Mouse (Mus musculus) intestine, embryonic 15.5 days (tissue): Measurements from ENCODE around the gene Ift81. TPM values are rescaled to one million over a fixed set of nuclear protein-coding genes. Genes with fewer than 3 reads are reported as not detected.
A peak's percentile ranks its signal among the peaks of the same experiment; 100 is the strongest.
"Not testable (repeated sequence)": the region's sequence is repeated elsewhere in the genome, so short reads cannot be mapped to it uniquely, and the experiment has no call there.

Source experiments
- ATAC-seq: fragments of 200-750 bp; cut with Nextera tagmentation; 2 replicates; pipeline ENCODE4 v1.8.0; 2017; ENCODE audit warnings: moderate TSS enrichment, moderate library complexity
- H3K27ac ChIP-seq: fragments of 300-500 bp; sonication (generic); 2 replicates; pipeline ENCODE4 v1.5.1; 2015; ENCODE audit warnings: mild to moderate bottlenecking, inconsistent platforms
- H3K27me3 ChIP-seq: fragments of 300-500 bp; sonication (generic); replicated peaks from 2 replicates; pipeline ENCODE4 v1.6.1; 2015; ENCODE audit warnings: inconsistent platforms
- H3K36me3 ChIP-seq: fragments of 300-500 bp; sonication (generic); 2 replicates; pipeline ENCODE4 v1.6.1; 2015; ENCODE audit warnings: inconsistent platforms
- H3K4me1 ChIP-seq: fragments of 300-500 bp; sonication (generic); replicated peaks from 2 replicates; pipeline ENCODE4 v1.6.1; 2015; ENCODE audit warnings: inconsistent platforms
- H3K4me2 ChIP-seq: fragments of 300-500 bp; sonication (generic); replicated peaks from 2 replicates; pipeline ENCODE4 v1.6.1; 2015; ENCODE audit warnings: mild to moderate bottlenecking, inconsistent platforms
- H3K4me3 ChIP-seq: fragments of 300-500 bp; sonication (generic); replicated peaks from 2 replicates; pipeline ENCODE4 v1.5.1; 2015; ENCODE audit warnings: inconsistent platforms
- H3K9ac ChIP-seq: fragments of 300-500 bp; sonication (generic); 2 replicates; pipeline ENCODE4 v1.6.1; 2015; ENCODE audit warnings: inconsistent platforms
- H3K9me3 ChIP-seq: fragments of 300-500 bp; sonication (generic); 2 replicates; pipeline ENCODE4 v1.6.1; 2016; ENCODE audit warnings: inconsistent platforms
- WGBS: fragments of 180-500 bp; shearing (Covaris S2); methylation state at CpG from one replicate; pipeline ENCODE4 v1.1.7; 2015; 5-methylcytosine and 5-hydroxymethylcytosine counted together
- polyA plus RNA-seq: library from polyadenylated mRNA; unstranded; fragments of >200 nt; fragmentation: Nextera tagmentation; extraction: Ambion mirVana; gene quantifications from 2 replicates; pipeline ENCODE4 v1.2.1, GENCODE M21; 2015

Gene Ift81
- 23.1 and 28.8 TPM in 2 replicates for polyA plus RNA-seq

DNA sequence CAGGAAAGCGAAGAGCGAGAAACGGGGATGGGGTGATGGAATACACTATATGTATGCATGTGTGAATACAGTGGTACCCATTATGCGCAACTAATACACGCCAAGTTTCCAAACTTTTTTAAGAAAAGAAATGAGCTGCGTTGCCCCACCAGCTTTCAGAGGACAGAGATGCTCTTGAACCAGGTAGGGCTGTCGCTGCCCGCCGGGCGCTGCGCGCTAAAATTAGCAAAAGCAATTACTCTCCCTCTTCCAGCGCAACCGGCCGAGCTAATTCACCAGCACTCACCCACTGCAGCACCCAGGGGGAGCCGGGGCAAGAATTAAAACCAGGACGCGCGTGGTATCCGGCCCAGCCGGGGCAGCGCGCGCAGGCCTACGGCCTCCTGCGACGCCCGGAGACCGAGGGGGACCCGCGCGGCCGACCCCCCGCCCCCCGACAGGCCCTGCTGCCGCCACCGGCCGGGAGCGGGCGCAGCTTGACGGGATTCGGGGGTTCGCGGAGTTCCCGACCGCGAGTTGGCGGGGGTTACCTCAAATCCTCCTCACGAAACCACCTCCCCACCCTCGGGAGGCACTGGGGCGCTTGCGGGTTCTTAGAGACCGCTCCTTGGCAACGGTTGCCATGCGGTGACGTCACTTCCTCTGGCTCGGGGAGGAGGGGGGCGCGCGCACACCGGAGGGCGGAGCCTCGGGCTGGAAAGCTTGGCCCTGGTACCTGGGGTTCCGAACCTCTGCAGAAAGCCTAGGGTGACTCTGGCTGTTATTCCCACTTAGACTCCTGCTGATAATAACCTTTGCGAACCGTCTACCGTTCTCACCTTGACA, at the start of gene Ift81:
Gene Ift81 (minus strand): TSS at position 611 of the 825 bp plus-strand sequence.
- Histone ChIP-seq H3K9ac (peak within 1 kb of the TSS; percentile 87), H3K4me3 (peak within 1 kb of the TSS; percentile 94), H3K9me3 (no peaks in the 10 kb centered on the region), H3K27me3 (no peaks in the 10 kb centered on the region), H3K4me1 (no peaks in the 10 kb centered on the region), H3K27ac (peak within 1 kb of the TSS; percentile 83), H3K36me3 (no peaks in the 10 kb centered on the region), H3K4me2 (peak within 1 kb of the TSS; percentile 74)
- 2% methylated on average over 67 of the region's 67 CpGs for WGBS
- ATAC-seq: peak; percentile 98

- H3K4me3 ChIP-seq: no peak overlapping the region
- H3K9me3 ChIP-seq: no peaks in the 10 kb centered on the region
- no peak overlapping the region for H3K9ac ChIP-seq
- H3K4me1 ChIP-seq: no peaks in the 10 kb centered on the region
- no peaks in the 10 kb centered on the region for H3K27me3 ChIP-seq
- WGBS: 89% methylated on average over 6 of the region's 6 CpGs
- no peaks in the 10 kb centered on the region for H3K36me3 ChIP-seq
- no peak overlapping the region for H3K27ac ChIP-seq
- no peak overlapping the region for H3K4me2 ChIP-seq
- ATAC-seq: peak; percentile 62; the same call in 1 of the 2 replicates
Observed at GRCm38 (mm10) chr5:122662501-122662900, 48.2 kb upstream of the Ift81 start.

GRCm38 (mm10) chr5:122656808-122657207, 42.5 kb upstream of the Ift81 start:
- 0 out of 2 replicates have a peak, but pooled peaks have one; percentile 46 for ATAC-seq
- 68% methylated on average over 12 of the region's 12 CpGs for WGBS

DNA sequence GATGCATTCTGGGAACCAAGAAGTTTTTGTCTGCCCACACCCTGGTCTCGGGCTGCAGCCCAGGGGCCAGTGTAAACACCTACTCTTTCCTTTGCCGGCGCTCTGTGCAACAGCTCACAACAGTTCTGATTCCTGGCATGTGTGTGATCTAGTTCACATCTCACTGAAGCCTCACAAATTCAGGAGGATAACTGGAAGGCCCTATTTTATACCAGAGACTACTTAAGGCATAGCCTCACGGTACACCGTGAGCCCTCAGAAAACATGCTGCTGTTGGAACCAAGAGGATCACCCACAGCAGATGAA, 39.9 kb upstream of the Ift81 start:
- Histone ChIP-seq H3K36me3 (no peaks in the 10 kb centered on the region), H3K9me3 (no peaks in the 10 kb centered on the region), H3K4me1 (peaks cover 11% of the 10 kb centered on the region), H3K9ac (no peak overlapping the region), H3K4me2 (no peak overlapping the region), H3K27ac (no peak overlapping the region), H3K27me3 (no peaks in the 10 kb centered on the region), H3K4me3 (no peak overlapping the region)
- ATAC-seq: peak; percentile 19; the same call in 1 of the 2 replicates
- WGBS: 40% methylated on average over 5 of the region's 5 CpGs

More at GRCm38 (mm10) chr5:122656808-122657207, 42.5 kb upstream of the Ift81 start:
- Histone ChIP-seq H3K27me3 (no peaks in the 10 kb centered on the region), H3K27ac (no peak overlapping the region), H3K9me3 (no peaks in the 10 kb centered on the region), H3K4me3 (no peak overlapping the region), H3K9ac (no peak overlapping the region), H3K36me3 (no peaks in the 10 kb centered on the region), H3K4me2 (no peak overlapping the region), H3K4me1 (peaks cover 11% of the 10 kb centered on the region)

DNA sequence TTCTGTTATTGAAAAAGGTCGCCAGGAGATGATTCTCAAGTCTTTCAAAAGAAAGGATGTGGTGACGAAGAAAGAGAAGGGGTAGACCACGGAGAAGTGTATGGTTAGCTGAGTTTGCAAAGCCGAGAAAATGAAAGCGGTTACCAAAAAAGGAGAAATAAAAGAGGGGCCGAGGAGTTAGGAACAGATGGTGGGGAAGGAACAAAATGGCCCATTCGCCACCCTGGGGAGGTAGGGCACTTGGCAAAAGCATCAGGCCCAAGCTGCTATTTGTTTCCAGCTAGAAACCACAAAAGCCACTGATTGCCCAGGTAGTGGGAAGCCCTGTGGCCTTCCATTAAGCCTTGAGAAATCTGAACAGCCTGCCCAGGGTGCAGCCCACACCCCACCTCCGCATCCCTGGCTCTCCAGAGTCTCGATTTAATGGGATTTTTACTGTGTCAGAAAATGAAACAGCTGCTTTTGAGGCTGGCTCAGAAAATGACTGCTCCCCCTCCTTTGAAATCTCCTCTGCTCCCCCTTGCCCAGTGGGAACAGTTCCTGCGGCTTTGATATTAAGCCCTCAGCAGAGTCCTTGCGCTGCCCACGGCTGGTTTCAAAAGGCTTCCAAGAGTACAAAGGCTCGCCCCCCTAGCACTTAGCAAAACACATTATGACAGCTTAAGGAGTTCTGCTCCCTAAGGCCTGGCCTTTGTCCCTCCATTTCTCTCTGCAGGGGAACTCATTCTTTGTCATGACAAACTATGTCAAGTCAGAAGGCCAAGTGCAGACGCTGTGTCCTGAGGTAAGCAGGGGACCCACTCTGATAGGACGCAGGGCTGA, 39.3 kb upstream of the Ift81 start:
- 56% methylated on average over 15 of the region's 15 CpGs for WGBS

GRCm38 (mm10) chr5:122653112-122653445, 38.8 kb upstream of the Ift81 start:
- Histone ChIP-seq H3K4me2 (no peak overlapping the region), H3K27ac (0 out of 2 replicates have a peak overlapping the region, but pooled peaks have one; percentile 36), H3K27me3 (no peaks in the 10 kb centered on the region), H3K9me3 (no peaks in the 10 kb centered on the region), H3K9ac (no peak overlapping the region), H3K4me3 (no peak overlapping the region), H3K36me3 (no peaks in the 10 kb centered on the region), H3K4me1 (peaks cover 11% of the 10 kb centered on the region)
- WGBS: 74% methylated on average over 10 of the region's 10 CpGs
- ATAC-seq: no peak

More for the DNA sequence above, 39.3 kb upstream of the Ift81 start:
- Histone ChIP-seq H3K36me3 (no peaks in the 10 kb centered on the region), H3K4me2 (no peak overlapping the region), H3K4me3 (no peak overlapping the region), H3K9me3 (no peaks in the 10 kb centered on the region), H3K27me3 (no peaks in the 10 kb centered on the region), H3K9ac (no peak overlapping the region), H3K27ac (0 out of 2 replicates have a peak overlapping the region, but pooled peaks have one; percentile 36), H3K4me1 (peaks cover 11% of the 10 kb centered on the region)
- ATAC-seq: peak; percentile 34; the same call in 1 of the 2 replicates

- ATAC-seq: peak; percentile 24; the same call in 1 of the 2 replicates
- 65% methylated on average over 7 of the region's 7 CpGs for WGBS
- Histone ChIP-seq H3K4me3 (no peak overlapping the region), H3K36me3 (no peaks in the 10 kb centered on the region), H3K27ac (no peak overlapping the region), H3K4me1 (peaks cover 11% of the 10 kb centered on the region), H3K9me3 (no peaks in the 10 kb centered on the region), H3K27me3 (no peaks in the 10 kb centered on the region), H3K4me2 (no peak overlapping the region), H3K9ac (no peak overlapping the region; the same call in 1 of the 2 replicates)
Observed at GRCm38 (mm10) chr5:122652506-122652905, 38.2 kb upstream of the Ift81 start.

DNA sequence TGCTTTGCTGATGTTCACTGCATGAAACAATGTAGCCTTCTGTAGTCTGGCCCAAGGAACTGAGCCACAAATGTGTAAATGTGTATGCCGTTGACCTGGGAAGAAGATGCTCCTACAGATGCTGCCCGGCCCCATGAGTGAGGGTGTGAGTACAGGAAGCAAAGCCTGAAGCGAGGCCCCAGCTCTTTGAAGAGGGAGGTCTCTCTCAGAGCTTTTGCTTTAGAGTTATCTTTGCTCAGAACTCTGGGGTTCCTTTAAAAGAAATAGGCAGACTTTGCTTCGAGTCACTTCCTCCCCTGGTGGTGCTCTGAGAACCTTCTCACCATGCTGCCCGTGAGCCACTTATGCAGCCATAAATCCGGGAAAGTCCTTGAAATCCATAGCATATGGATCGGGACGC, 35.8 kb upstream of the Ift81 start:
- no peaks in the 10 kb centered on the region for H3K27me3 ChIP-seq
- WGBS: 83% methylated on average over 8 of the region's 8 CpGs
- H3K27ac ChIP-seq: no peak overlapping the region
- H3K4me2 ChIP-seq: no peak overlapping the region
- no peak overlapping the region for H3K9ac ChIP-seq
- no peaks in the 10 kb centered on the region for H3K36me3 ChIP-seq
- H3K9me3 ChIP-seq: no peaks in the 10 kb centered on the region
- no peak for ATAC-seq
- no peak overlapping the region for H3K4me3 ChIP-seq
- peaks cover 8% of the 10 kb centered on the region for H3K4me1 ChIP-seq

GRCm38 (mm10) chr5:122649264-122649663, 34.9 kb upstream of the Ift81 start:
- no peaks in the 10 kb centered on the region for H3K36me3 ChIP-seq
- H3K4me3 ChIP-seq: no peak overlapping the region
- WGBS: 73% methylated on average over 8 of the region's 8 CpGs
- peaks cover 10% of the 10 kb centered on the region for H3K4me1 ChIP-seq
- H3K27me3 ChIP-seq: no peaks in the 10 kb centered on the region
- no peaks in the 10 kb centered on the region for H3K9me3 ChIP-seq
- no peak for ATAC-seq
- no peak overlapping the region for H3K27ac ChIP-seq
- no peak overlapping the region for H3K4me2 ChIP-seq
- H3K9ac ChIP-seq: no peak overlapping the region

DNA sequence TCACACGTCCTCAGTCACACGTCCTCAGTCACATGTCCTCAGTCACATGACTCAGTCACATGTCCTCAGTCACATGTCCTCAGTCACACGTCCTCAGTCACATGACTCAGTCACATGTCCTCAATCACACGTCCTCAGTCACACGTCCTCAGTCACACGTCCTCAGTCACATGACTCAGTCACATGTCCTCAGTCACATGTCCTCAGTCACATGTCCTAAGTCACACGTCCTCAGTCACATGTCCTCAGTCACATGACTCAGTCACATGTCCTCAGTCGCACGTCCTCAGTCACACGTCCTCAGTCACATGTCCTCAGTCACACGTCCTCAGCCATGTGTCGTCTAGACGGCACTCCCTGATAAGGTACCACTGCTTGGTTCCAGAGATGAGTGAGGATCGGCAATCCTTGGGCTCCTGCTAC, 33.6 kb upstream of the Ift81 start:
- 92% methylated on average over 14 of the region's 14 CpGs for WGBS
- H3K27me3 ChIP-seq, H3K36me3 ChIP-seq, H3K9ac ChIP-seq, H3K4me2 ChIP-seq, H3K9me3 ChIP-seq, ATAC-seq, H3K4me1 ChIP-seq, H3K4me3 ChIP-seq, H3K27ac ChIP-seq: not testable (repeated sequence)

GRCm38 (mm10) chr5:122647256-122647924, 33.1 kb upstream of the Ift81 start:
- H3K27me3 ChIP-seq: no peaks in the 10 kb centered on the region
- H3K4me1 ChIP-seq: 0 out of 2 replicates have a peak, but pooled peaks cover 4% of the 10 kb centered on the region
- no peaks in the 10 kb centered on the region for H3K9me3 ChIP-seq
- no peak overlapping the region for H3K9ac ChIP-seq
- no peaks in the 10 kb centered on the region for H3K36me3 ChIP-seq
- no peak overlapping the region for H3K4me3 ChIP-seq
- ATAC-seq: no peak
- WGBS: 57% methylated on average over 9 of the region's 9 CpGs
- H3K27ac ChIP-seq: no peak overlapping the region
- H3K4me2 ChIP-seq: no peak overlapping the region

DNA sequence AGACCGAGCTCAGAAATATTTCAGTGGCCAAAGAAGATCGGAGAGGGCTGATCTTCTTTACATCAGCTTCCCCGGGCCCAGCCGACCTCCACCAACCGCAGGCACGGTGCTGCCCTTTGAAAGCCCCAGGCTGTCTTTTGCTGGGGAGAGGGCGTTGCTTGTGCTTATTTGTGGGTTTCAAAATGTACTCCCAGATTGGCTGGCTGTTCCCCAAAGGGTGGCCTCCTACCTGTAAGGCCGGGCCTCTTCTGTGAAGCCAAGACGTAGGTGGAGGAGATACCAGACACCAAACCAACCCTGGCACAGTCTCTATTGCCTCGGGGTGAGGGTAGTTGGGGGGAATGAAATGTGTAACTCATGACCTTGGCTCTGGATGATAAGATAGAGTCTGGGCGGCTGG, 31.7 kb upstream of the Ift81 start:
- Histone ChIP-seq H3K4me1 (0 out of 2 replicates have a peak, but pooled peaks cover 4% of the 10 kb centered on the region), H3K36me3 (no peaks in the 10 kb centered on the region), H3K9ac (no peak overlapping the region), H3K27me3 (no peaks in the 10 kb centered on the region), H3K27ac (no peak overlapping the region), H3K4me3 (no peak overlapping the region), H3K9me3 (no peaks in the 10 kb centered on the region), H3K4me2 (no peak overlapping the region)
- ATAC-seq: no peak
- whole genome bisulfite sequencing: 86% methylated on average over 11 of the region's 11 CpGs
